Mouse (Mus musculus) Patski (cell line): Measurements from ENCODE around the gene Klhdc10. TPM values are rescaled to one million over a fixed set of nuclear protein-coding genes. Genes with fewer than 3 reads are reported as not detected.

Source experiments
- ATAC-seq: fragments of 100-300 bp; one replicate; pipeline ENCODE4 v1.8.0; 2021
- CTCF ChIA-PET: fragments of 350-600 bp; sonication (Branson Sonifier 250); formaldehyde crosslinking; loops from one replicate; lab custom pipeline; 2022; ENCODE audit warnings: inconsistent platforms; lab: Charles Lee
- POLR2A ChIA-PET: fragments of 350-600 bp; sonication (Branson Sonifier 250); formaldehyde crosslinking; loops from one replicate; lab custom pipeline; 2022; ENCODE audit warnings: antibody characterized with exemption, inconsistent platforms; lab: Charles Lee
- DNase-seq: peaks from one replicate; pipeline ENCODE4 v3.0.0-alpha.2; 2011; ENCODE audit warnings: low read depth, low spot score
- H3K27me3 ChIP-seq: fragments of 371-371 bp; one replicate; pipeline ENCODE4 v1.5.1; 2021
- CTCF ChIP-seq: fragments of 100-300 bp; IDR thresholded peaks from one replicate; pipeline ENCODE4 v1.5.1; 2021
- in situ Hi-C: fragments of 300-500 bp; cut with MboI; formaldehyde crosslinking; loops from 3 replicates; pipeline ENCODE4 v1.11.1; 2018; ENCODE audit warnings: low pct_unique_long_range_greater_than_20kb, mixed read lengths
- polyA plus RNA-seq: library from polyadenylated mRNA; unstranded; gene quantifications from one replicate; pipeline ENCODE4 v1.2.3, GENCODE M21; 2021

Gene Klhdc10
- polyA plus RNA-seq, 1 experiment from 2014 or later, result 78.8 TPM

- ChIA-PET CTCF (interaction anchor here (1.4 to 2.6 kb wide), 3 partner anchors 9 to 58 kb away, joined by 3 to 15 read pairs (median 3); no protein-coding TSS in a partner anchor), POLR2A (interaction anchor here (0.6 kb wide), 1 partner anchor 91 kb away, joined by 3 read pairs; no protein-coding TSS in a partner anchor)
- ATAC-seq (no peak), DNase-seq (no peak)
- TF ChIP-seq CTCF, result no peak
- H3K27me3 ChIP-seq, result no peaks in the 10 kb centered on the region
- in situ Hi-C loops, result loop anchor here (10.0 kb wide), 1 partner anchor 57 kb away; the partner anchor contains the start of gene Klhdc10
These were observed 60.2 kb downstream of the Klhdc10 start for GRCm38 (mm10) chr6:30461755-30462344.

GRCm38 (mm10) chr6:30462822-30463221 is 61.2 kb downstream of the Klhdc10 start:
- ATAC-seq (no peak), DNase-seq (no peak)
- no peaks in the 10 kb centered on the region for H3K27me3 ChIP-seq
- ChIA-PET POLR2A (no interaction called here), CTCF (interaction anchor here (1.4 kb wide), 1 partner anchor 8 kb away, joined by 3 read pairs; no protein-coding TSS in a partner anchor)
- no peak for TF ChIP-seq CTCF
- in situ Hi-C loops, result loop anchor here (10.0 kb wide), 1 partner anchor 58 kb away; the partner anchor contains the start of gene Klhdc10

GRCm38 (mm10) chr6:30465586-30465985 is 63.9 kb downstream of the Klhdc10 start:
- CTCF ChIA-PET, result interaction anchor here (1.4 kb wide), 1 partner anchor 62 kb away, joined by 4 read pairs; no protein-coding TSS in a partner anchor
- H3K27me3 ChIP-seq, result no peaks in the 10 kb centered on the region
- POLR2A ChIA-PET, result no interaction called here
- no peak for DNase-seq
- in situ Hi-C loops, result loop anchor here (10.0 kb wide), 1 partner anchor 61 kb away; the partner anchor contains the start of gene Klhdc10
- TF ChIP-seq CTCF, result no peak
- ATAC-seq, result no peak

GRCm38 (mm10) chr6:30468058-30468457 is 66.4 kb downstream of the Klhdc10 start:
- TF ChIP-seq CTCF, result no peak
- ATAC-seq (no peak), DNase-seq (no peak)
- CTCF ChIA-PET, result interaction anchor here (1.0 to 3.0 kb wide), 4 partner anchors 8 to 66 kb away, joined by 3 to 12 read pairs (median 4); partner anchors contain the start of gene Klhdc10
- no peaks in the 10 kb centered on the region for H3K27me3 ChIP-seq
- in situ Hi-C loops, result loop anchor here (10.0 kb wide), 1 partner anchor 63 kb away; the partner anchor contains the start of gene Klhdc10
- POLR2A ChIA-PET, result interaction anchor here (2.4 kb wide), 1 partner anchor 66 kb away, joined by 7 read pairs; the partner anchor contains the start of gene Klhdc10

- TF ChIP-seq CTCF, result no peak
- DNase-seq (no peak), ATAC-seq (no peak)
- POLR2A ChIA-PET, result interaction anchor here (2.4 kb wide), 1 partner anchor 67 kb away, joined by 7 read pairs; the partner anchor contains the start of gene Klhdc10
- in situ Hi-C loops, result loop anchor here (10.0 kb wide), 1 partner anchor 64 kb away; the partner anchor contains the start of gene Klhdc10
- no peaks in the 10 kb centered on the region for H3K27me3 ChIP-seq
- CTCF ChIA-PET, result interaction anchor here (1.0 to 3.0 kb wide), 4 partner anchors 8 to 67 kb away, joined by 3 to 12 read pairs (median 4); partner anchors contain the start of gene Klhdc10
These were observed 67.0 kb downstream of the Klhdc10 start for GRCm38 (mm10) chr6:30468684-30469083.

GRCm38 (mm10) chr6:30469370-30469769 is 67.7 kb downstream of the Klhdc10 start:
- ChIA-PET POLR2A (interaction anchor here (2.4 kb wide), 1 partner anchor 68 kb away, joined by 7 read pairs; the partner anchor contains the start of gene Klhdc10), CTCF (interaction anchor here (1.4 to 3.0 kb wide), 2 partner anchors 9 to 65 kb away, joined by 5 to 12 read pairs; no protein-coding TSS in a partner anchor)
- peak; percentile 98 for ATAC-seq
- peak; percentile 43 for DNase-seq
- in situ Hi-C loops, result loop anchor here (10.0 kb wide), 1 partner anchor 65 kb away; the partner anchor contains the start of gene Klhdc10
- TF ChIP-seq CTCF, result no peak
- H3K27me3 ChIP-seq, result no peaks in the 10 kb centered on the region

GRCm38 (mm10) chr6:30471706-30472105 is 70.0 kb downstream of the Klhdc10 start:
- no peak for ATAC-seq
- no peak for TF ChIP-seq CTCF
- ChIA-PET POLR2A (no interaction called here), CTCF (no interaction called here)
- DNase-seq, result no peak
- no peaks in the 10 kb centered on the region for H3K27me3 ChIP-seq
- in situ Hi-C loops, result no loop called here

- DNase-seq (no peak), ATAC-seq (no peak)
- no peaks in the 10 kb centered on the region for H3K27me3 ChIP-seq
- in situ Hi-C loops, result no loop called here
- ChIA-PET POLR2A (interaction anchor here (0.6 kb wide), 1 partner anchor 23 kb away, joined by 3 read pairs; no protein-coding TSS in a partner anchor), CTCF (interaction anchor here (0.7 kb wide), 1 partner anchor 20 kb away, joined by 3 read pairs; no protein-coding TSS in a partner anchor)
- TF ChIP-seq CTCF, result no peak
These were observed 74.5 kb downstream of the Klhdc10 start for GRCm38 (mm10) chr6:30476025-30476765.

- no peaks in the 10 kb centered on the region for H3K27me3 ChIP-seq
- CTCF ChIA-PET, result no interaction called here
- no peak for TF ChIP-seq CTCF
- in situ Hi-C loops, result no loop called here
- POLR2A ChIA-PET, result no interaction called here
- DNase-seq (no peak), ATAC-seq (no peak)
These were observed 75.6 kb downstream of the Klhdc10 start for GRCm38 (mm10) chr6:30477210-30477714.

GRCm38 (mm10) chr6:30477784-30478183 is 76.1 kb downstream of the Klhdc10 start:
- TF ChIP-seq CTCF, result no peak
- POLR2A ChIA-PET, result no interaction called here
- in situ Hi-C loops, result no loop called here
- CTCF ChIA-PET, result no interaction called here
- no peak for ATAC-seq
- H3K27me3 ChIP-seq, result no peaks in the 10 kb centered on the region
- DNase-seq, result no peak
